Mouse (Mus musculus) CD4-positive, CD25-positive, alpha-beta regulatory T cell, adult 4 months (primary cell): ENCODE measurements around the gene Zfand3. TPM values are rescaled to one million over a fixed set of nuclear protein-coding genes. Genes with fewer than 3 reads are reported as not detected.

Source experiments
- ATAC-seq: one replicate; pipeline ENCODE4 v1.8.0; 2017
- polyA plus RNA-seq, 2 experiments: library from polyadenylated mRNA; unstranded; fragments of 100-300 nt; shearing (Covaris generic); gene quantifications; one replicate each; pipeline ENCODE4 v1.2.1; 2017

The Zfand3 gene
- polyA plus RNA-seq, 2 experiments from 2014 or later, result 14.6 to 24.5 TPM

GRCm38 (mm10) chr17:29998566-29999295, 5.8 kb upstream of the Zfand3 start:
- no peak for ATAC-seq

DNA sequence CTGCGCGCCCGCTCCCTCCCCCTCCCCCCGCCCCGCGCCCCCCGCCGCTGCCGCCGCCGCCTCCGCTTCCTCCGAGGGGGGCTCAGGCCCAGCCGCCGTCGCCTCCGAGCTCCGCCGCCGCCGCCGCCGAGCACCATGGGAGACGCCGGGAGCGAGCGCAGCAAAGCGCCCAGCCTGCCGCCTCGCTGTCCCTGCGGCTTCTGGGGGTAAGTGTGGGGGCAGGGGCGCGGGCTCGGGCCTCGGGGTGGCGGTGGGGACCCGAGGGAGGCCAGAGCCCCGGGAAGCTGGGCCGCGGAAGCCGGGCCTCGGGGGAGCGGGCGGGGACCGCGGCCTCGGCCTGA, 540 bp downstream of the Zfand3 start:
- ATAC-seq, result peak; percentile 7

GRCm38 (mm10) chr17:30005451-30005941, 963 bp downstream of the Zfand3 start:
- peak; percentile 43 for ATAC-seq

DNA sequence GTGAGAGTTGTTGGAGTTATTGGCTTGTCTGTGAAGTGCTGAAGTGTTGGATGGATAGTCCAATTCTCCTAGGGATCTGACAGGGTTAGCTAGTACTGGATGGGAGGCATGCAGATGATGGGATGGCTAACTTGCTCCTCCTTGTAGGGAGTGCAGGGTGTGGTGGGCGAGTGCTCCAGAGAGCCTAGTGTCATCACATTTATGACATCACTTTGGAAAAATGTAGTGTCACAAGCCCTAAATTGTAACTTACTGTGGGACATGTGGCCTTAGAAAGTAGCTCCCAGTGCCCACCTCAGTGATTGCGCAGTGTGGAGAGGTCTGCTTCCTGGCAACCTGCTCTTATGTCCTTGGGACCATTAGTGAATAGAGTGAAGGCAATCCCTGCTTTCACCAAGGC, 2.3 kb downstream of the Zfand3 start:
- ATAC-seq, result no peak

DNA sequence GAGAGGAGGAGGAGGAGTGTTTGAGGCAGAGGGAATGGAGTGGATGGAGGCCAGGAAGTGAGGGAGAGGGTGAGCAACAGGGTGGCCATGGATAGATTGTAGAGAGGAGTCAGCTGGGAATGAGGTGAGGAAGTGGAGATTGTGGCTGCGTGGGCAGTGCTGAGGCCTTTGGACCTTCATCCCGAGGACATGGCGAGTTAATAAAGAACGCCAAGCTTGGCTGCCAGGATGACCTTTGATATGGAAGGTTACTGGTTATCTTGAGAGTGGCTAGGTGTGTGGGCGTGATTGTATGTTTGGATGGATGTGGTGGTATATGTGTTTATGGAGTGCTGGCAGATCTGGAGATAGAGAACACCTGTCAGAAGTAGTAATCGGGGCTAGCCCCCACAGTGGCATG, 3.4 kb downstream of the Zfand3 start:
- no peak for ATAC-seq

DNA sequence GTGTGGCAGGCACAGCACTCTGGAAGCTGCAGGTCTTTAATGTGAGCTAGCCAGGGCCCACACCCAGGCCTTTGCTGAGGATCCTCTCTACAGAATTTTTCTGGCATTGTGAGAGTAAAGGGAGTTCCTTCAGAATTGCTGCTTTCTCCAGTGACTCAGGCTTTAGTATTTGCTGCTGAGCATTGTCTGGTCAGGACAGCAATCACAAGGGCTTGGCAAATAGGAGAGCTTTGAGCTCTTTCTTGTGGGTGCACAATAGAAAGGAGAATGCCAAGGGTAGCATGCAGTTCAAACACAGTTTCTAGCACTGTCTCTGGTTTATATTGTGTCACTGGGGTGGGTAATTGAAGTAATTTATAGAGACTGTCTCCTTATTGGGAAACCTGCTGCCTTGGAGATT, 3.9 kb downstream of the Zfand3 start:
- ATAC-seq, result no peak

DNA sequence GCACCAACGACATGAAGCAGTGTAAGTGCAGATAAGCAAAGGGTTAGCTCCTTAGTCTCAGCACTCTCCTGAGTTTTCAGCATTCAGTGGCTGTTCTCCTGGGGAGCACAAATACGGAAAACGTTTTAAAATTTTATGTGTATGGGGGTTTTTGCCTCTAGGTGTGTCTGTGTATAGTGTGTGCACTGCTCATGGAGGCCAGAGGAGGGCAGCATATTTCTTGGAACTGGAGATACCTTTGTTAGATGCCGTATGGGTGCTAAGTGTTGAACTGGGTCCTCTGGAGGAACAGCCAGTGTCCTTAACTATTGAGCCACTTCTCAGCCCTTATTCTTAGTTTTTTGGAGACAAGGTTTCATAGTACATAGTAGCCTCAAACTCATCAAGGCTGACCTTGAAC, 10.1 kb downstream of the Zfand3 start:
- no peak for ATAC-seq

DNA sequence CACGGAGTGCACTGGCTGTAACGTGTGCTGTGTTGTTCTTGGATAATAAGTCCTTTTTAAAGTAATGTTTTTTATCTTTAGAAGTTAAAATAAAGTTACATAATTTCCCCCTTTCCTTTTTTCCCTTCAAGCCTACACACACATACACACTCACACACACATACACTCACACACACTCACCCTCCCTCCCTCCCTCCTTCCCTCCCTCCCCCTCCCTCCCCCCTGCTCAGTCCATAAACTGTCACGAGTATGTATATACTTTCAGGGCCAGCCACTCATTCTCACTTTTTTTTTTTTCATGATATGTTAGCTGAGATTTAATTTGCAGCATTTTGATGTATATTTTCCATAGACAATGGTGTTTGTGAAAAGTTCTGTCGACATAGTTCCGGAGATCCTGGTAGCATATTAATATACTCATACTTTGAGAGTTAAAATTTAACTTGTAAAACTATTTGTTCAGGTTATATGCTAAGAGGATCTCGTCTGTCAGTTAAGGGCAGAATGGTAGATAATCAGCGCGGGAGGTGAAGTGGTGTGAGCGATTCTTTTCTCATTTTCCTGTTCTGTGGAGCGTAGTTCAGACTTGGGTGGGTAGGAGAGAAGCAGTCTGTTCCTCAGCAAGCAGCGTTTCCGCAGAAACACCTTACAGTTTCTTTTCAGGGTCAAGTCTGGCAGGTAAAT, 14.5 kb downstream of the Zfand3 start:
- ATAC-seq, result no peak

GRCm38 (mm10) chr17:30019942-30020341, 15.4 kb downstream of the Zfand3 start:
- ATAC-seq, result no peak

DNA sequence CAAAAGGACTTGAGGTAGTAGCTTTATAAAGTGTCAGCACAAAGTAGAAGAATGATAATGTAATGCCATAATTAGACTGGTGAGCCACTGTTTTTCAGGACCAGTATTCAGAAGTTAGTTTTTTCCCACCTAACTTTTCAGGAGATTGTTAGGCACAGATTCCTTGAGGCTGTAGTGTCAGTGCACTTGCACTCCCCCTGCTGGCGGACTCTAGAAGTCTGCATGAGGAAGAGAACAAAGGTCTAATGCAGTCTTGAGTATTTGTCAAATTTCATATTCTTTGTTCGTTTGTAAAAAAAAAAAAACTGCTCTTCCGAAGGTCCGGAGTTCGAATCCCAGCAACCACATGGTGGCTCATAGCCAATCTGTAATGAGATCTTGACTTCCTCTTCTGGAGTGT, 20.1 kb downstream of the Zfand3 start:
- ATAC-seq, result no peak

- peak; percentile 31 for ATAC-seq
Measured at GRCm38 (mm10) chr17:30026617-30027016, 22.1 kb downstream of the Zfand3 start.

DNA sequence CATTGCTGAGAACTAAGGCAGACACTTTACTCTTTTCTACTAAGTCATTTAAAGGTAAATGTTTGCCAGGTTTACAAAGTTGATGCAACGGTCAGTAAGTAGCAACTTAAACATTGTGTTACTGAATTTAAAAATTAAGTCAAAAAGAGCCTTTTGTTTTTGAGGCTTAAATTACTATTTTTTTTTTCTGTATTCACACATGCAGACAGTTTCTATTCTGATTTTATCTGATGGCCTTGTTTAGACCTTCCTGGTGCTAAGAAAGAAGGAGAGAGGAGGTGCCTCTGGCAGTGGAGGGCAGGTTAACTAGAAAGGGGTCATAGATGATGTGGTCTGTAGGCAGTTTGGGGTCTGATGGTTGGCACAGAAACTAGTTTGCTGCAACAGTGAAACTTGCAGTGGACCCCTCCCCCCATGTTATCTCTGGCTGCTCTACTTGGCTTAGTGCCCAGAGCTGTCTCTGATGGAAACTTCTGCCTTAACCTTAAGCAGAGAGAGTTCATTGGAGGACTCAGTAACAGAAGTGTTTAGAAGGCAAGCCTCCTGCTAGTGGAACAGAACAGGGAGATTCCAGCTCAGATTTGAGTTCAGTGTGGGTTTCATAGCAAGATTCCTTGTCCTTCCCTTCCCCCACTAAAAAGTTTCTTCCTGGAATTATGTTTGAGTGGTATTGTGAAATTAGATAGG, 23.0 kb downstream of the Zfand3 start:
- peak; percentile 92 for ATAC-seq

DNA sequence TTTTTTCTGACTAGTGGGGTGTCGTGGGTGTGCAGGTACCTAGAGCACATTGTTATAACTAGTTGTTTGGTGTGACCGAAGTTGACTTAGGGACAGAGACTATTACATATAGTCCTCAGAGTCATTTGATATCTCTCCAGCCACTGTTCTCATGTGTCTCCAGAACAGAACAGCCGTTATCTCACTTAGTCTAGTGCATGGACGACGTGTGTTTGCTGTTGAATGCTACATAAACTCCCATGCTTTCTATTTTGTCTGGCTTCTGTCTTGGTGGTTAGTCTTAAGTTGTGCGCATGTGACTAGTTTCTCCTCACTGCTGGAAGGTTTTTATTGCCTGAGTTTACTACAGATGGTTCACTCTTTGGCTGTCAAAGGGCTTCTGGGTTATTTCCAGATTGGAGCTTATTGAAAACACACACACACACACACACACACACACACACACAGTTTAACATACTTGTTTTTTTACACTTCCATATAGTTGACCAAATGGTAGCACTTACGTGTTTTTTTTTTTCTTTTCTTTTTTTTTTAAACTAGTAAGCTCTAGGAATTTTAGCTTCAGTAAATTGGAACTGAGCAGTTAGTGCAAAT, 25.2 kb downstream of the Zfand3 start:
- no peak for ATAC-seq

- ATAC-seq, result no peak
Measured at GRCm38 (mm10) chr17:30032796-30033195, 28.3 kb downstream of the Zfand3 start.

DNA sequence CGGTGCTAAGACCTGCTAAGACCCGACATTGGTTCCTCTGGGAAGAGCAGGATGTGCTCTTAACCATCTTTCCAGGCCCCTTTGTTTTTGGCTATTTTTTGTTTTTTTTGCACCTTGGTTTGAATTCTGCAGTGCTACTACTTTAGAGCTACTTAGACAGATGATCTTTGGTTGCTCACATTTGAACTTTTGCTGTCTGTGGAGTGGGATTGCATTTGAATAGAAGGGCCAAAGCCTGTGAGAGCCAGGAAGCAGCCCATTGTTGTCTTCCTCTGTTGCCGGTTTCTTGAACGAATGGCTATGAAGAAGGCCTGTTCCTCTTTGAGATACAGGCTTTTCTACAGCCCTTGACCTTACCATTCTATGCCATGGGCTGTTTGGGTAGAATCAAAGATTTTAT, 29.5 kb downstream of the Zfand3 start:
- no peak for ATAC-seq

- peak; percentile 47 for ATAC-seq
Measured at GRCm38 (mm10) chr17:30035216-30036005, 30.9 kb downstream of the Zfand3 start.

DNA sequence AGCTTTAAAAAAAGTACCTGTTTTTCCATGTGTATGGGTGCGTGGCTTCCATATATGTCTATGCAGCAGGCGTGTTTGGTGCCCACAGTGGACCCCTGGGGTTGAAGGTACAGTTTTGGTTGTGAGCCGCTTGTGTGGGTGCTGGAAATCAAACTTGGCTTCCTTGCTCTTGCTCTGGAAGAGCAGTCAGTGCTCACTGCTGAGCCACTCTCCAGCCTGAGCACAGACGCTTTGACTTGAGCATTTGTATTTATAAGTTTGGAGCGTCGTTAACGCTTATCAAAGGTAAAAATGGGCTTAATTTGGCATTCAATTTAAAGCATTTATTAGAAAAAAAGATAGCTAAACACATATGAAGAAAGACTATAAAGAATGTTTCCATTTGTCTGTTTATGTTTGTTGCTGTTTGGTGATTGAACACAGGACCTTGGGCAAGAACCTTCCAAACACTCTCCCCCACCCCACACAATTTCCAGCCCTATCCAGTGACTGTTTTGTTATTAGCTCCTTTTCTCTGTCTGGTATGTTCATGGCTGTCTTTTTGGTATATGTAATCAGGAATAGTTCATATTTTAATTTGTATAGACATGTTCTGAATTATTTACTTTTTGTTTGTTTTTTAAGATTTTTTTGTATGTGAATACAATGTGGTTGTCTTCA, 38.8 kb downstream of the Zfand3 start:
- no peak for ATAC-seq

DNA sequence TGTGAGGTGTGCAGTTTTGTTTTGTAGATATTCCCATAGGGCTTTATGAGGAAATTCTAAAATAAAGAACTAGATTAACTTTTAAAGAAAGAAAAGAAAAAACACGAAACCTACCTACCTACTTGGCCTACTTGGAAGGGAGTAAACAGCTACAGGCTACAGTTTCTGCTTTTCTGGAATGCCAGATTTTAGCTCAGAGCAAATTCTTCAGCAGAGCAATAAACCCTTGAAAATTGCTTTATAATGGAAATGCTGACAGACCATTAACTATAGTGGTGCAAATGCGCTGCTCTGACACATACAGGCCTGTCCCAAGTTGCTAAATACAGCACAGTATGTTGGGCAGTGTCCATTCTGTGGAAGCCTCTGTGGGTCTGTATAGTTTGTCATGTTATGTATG, 40.6 kb downstream of the Zfand3 start:
- ATAC-seq, result no peak

GRCm38 (mm10) chr17:30046654-30047053, 42.1 kb downstream of the Zfand3 start:
- peak; percentile 76 for ATAC-seq

DNA sequence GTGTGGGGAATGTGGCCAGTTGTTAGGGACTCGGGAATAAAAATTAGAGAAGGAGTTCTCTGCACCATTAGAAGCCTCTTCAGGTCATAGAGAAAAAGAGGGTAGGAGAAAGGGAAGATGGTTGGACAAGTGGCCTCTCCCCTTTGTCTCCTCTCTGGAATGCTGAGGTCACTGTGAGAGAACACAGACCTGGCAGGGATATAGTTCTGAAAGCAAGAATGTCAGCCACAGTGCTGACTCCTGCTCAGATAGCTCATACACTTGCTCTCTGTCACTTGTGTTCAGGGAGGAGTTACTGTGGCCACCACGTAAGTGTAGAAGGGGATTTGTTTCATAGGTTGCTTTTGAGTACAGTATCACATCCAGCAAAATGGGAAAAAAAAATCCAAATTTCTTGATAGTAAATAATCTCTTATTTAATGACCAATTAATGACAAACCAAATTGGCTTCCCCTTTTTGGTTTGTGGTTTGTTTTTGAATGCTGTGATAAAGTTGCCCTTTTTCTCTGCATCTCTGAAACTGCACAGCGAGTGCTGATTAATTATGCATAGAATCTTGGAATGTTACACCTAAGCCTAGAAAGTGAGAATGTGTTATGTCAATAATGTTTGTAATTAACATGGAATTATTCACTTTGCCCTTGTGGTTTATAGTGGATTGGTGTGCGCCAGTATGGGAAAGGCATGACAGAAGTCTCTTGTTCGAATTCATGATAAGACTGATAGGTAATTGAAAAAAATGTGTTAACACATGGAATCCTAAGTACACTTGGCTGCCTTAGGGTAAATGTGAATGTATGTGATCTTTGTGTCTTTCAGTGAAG, 47.2 kb downstream of the Zfand3 start:
- ATAC-seq, result no peak

DNA sequence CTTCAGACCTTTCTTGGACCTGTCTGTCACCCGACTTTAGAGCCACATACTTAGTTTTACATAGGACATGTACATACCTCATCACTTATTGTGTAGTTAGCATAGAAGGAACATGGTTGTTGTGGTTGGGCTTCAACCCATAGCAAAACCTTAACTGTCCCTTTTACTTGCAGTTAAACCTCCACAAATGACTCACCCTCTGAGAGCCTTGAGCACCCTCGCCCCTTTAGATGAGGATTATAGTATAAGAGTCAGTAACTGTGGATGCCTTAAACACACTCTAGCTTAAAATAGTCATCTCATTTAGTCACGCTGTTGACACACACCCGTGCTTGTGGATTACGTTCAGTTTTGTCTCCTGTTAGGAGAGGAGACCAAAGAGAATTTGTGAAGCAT, 47.8 kb downstream of the Zfand3 start:
- ATAC-seq, result no peak
